Mouse (Mus musculus) kidney, adult 10 weeks (tissue): ENCODE measurements around the gene Pcnp. TPM values are rescaled to one million over a fixed set of nuclear protein-coding genes. Genes with fewer than 3 reads are reported as not detected.

Experiments
- polyA plus RNA-seq: library from polyadenylated mRNA; stranded (reverse); fragments of 350-450 nt; fragmentation: Illumina TruSeq; extraction: RNeasy Lipid Tissue Mini Kit (QIAGEN cat#74804); gene quantifications from one replicate; pipeline ENCODE4 v1.2.3, GENCODE M21; 2014; ENCODE audit warnings: low read depth, low replicate concordance

Pcnp gene
- polyA plus RNA-seq: 303 TPM

GRCm38 (mm10) chr16:56029661-56030082, at the start of gene Pcnp:
Gene Pcnp (minus strand): TSS chr16:56029739.

GRCm38 (mm10) chr16:56048038-56048437, 18.5 kb upstream of the Pcnp start, which contains the start of gene Senp7:
Gene Senp7 (plus strand): TSS chr16:56048338.

GRCm38 (mm10) chr16:56037138-56038010, 7.8 kb upstream of the Pcnp start, which contains the start of gene Trmt10c:
Gene Trmt10c (minus strand): TSS chr16:56037819.

GRCm38 (mm10) chr16:55973431-55974255, 55.9 kb downstream of the Pcnp start, which contains the start of gene Zbtb11:
Gene Zbtb11 (plus strand): TSS chr16:55973883.

GRCm38 (mm10) chr16:55966212-55966871, 63.2 kb downstream of the Pcnp start, which contains the start of gene Rpl24:
Gene Rpl24 (plus strand): TSS chr16:55966275.

Other genes starting within 250 kb of the Pcnp start
- 6.4 TPM for gene Nfkbiz, start 190.8 kb downstream of the Pcnp start, polyA plus RNA-seq
- 12.2 TPM for gene Nxpe3, start 134.5 kb downstream of the Pcnp start, polyA plus RNA-seq
- 10.0 TPM for gene Cep97, start 94.9 kb downstream of the Pcnp start, polyA plus RNA-seq
- 206 TPM for gene Rpl24, start 63.5 kb downstream of the Pcnp start, polyA plus RNA-seq
- 26.2 TPM for gene Zbtb11, start 55.9 kb downstream of the Pcnp start, polyA plus RNA-seq
- 57.1 TPM for gene Trmt10c, start 8.1 kb upstream of the Pcnp start, polyA plus RNA-seq
- 28.7 TPM for gene Senp7, start 18.6 kb upstream of the Pcnp start, polyA plus RNA-seq
- gene Impg2, start 174.6 kb upstream of the Pcnp start, polyA plus RNA-seq: 1.5 TPM